Mouse (Mus musculus) T-cell, adult 2 months (primary cell): ENCODE data around the gene Lrp2.

Experiments
- DNase-seq: peaks from one replicate; pipeline ENCODE4 v3.0.0; 2022; ENCODE audit warnings: low spot score

The Lrp2 gene

GRCm38 (mm10) chr2:69585886-69586398 lies at the start of gene Lrp2:
Gene Lrp2, minus strand, starts transcription at chr2:69586065.
- DNase-seq, result no peak

- DNase-seq, result peak; percentile 61
These were observed 49.3 kb upstream of the Lrp2 start for GRCm38 (mm10) chr2:69635064-69635701.

- DNase-seq, result peak; percentile 7
These were observed 45.6 kb upstream of the Lrp2 start for GRCm38 (mm10) chr2:69631449-69631848.

GRCm38 (mm10) chr2:69630792-69631191 lies 44.9 kb upstream of the Lrp2 start:
- no peak for DNase-seq

- DNase-seq, result no peak
These were observed 44.0 kb upstream of the Lrp2 start for GRCm38 (mm10) chr2:69629914-69630313.

- no peak for DNase-seq
These were observed 43.4 kb upstream of the Lrp2 start for GRCm38 (mm10) chr2:69629215-69629614.

- no peak for DNase-seq
These were observed 33.4 kb upstream of the Lrp2 start for GRCm38 (mm10) chr2:69619286-69619685.

- DNase-seq, result no peak
These were observed 32.5 kb upstream of the Lrp2 start for GRCm38 (mm10) chr2:69618336-69618735.

- DNase-seq, result no peak
These were observed 27.4 kb upstream of the Lrp2 start for GRCm38 (mm10) chr2:69613237-69613636.

- DNase-seq, result no peak
These were observed 26.9 kb upstream of the Lrp2 start for GRCm38 (mm10) chr2:69612716-69613115.

- DNase-seq, result no peak
These were observed 26.4 kb upstream of the Lrp2 start for GRCm38 (mm10) chr2:69612237-69612636.

GRCm38 (mm10) chr2:69606621-69607020 lies 20.8 kb upstream of the Lrp2 start:
- DNase-seq, result no peak

- no peak for DNase-seq
These were observed 18.0 kb upstream of the Lrp2 start for GRCm38 (mm10) chr2:69603726-69604393.

GRCm38 (mm10) chr2:69593168-69593567 lies 7.3 kb upstream of the Lrp2 start:
- DNase-seq, result no peak

- DNase-seq, result no peak
These were observed 6.7 kb upstream of the Lrp2 start for GRCm38 (mm10) chr2:69592536-69592935.

GRCm38 (mm10) chr2:69591966-69592505 lies 6.2 kb upstream of the Lrp2 start:
- DNase-seq, result no peak

GRCm38 (mm10) chr2:69590548-69590947 lies 4.7 kb upstream of the Lrp2 start:
- no peak for DNase-seq

GRCm38 (mm10) chr2:69587896-69588295 lies 2.0 kb upstream of the Lrp2 start:
- DNase-seq, result no peak

- DNase-seq, result no peak
These were observed 1.2 kb upstream of the Lrp2 start for GRCm38 (mm10) chr2:69586821-69587728.

- no peak for DNase-seq
These were observed 527 bp downstream of the Lrp2 start for GRCm38 (mm10) chr2:69585191-69585885.

GRCm38 (mm10) chr2:69584117-69584933 lies 1.5 kb downstream of the Lrp2 start:
- DNase-seq, result no peak
